Mouse (Mus musculus) brain, embryonic 14.5 days (tissue): Measurements from ENCODE around the gene Nt5c3. TPM values are rescaled to one million over a fixed set of nuclear protein-coding genes. Genes with fewer than 3 reads are reported as not detected.
A peak's percentile ranks its signal among the peaks of the same experiment; 100 is the strongest.
"Not testable (repeated sequence)": the region's sequence is repeated elsewhere in the genome, so short reads cannot be mapped to it uniquely, and the experiment has no call there.

Experiments used
- DNase-seq: peaks from one replicate; pipeline ENCODE4 v3.0.0-alpha.2; 2011; ENCODE audit warnings: low read depth
- CTCF ChIP-seq: fragments of 200-500 bp; IDR thresholded peaks from 2 replicates; pipeline ENCODE4 v1.5.1; 2012; ENCODE audit warnings: inconsistent platforms, mild to moderate bottlenecking, moderate library complexity, borderline replicate concordance; ENCODE audit not compliant: insufficient read depth, insufficient read length; ENCODE audit errors: extremely low read depth
- POLR2A ChIP-seq: fragments of 200-500 bp; IDR thresholded peaks from 2 replicates; pipeline ENCODE4 v1.6.1; 2012; ENCODE audit warnings: mild to moderate bottlenecking, inconsistent platforms, borderline replicate concordance; ENCODE audit not compliant: poor library complexity, insufficient read depth, insufficient read length, severe bottlenecking; ENCODE audit errors: extremely low read depth
- polyA plus RNA-seq: library from polyadenylated mRNA; depleted of rRNA; stranded (reverse); fragments of >200 nt; gene quantifications from 2 replicates; pipeline ENCODE4 v1.2.3, GENCODE M21; 2012

The Nt5c3 gene
- polyA plus RNA-seq, 1 experiment: 57.5 TPM

- no peak for TF ChIP-seq POLR2A
- no peak for TF ChIP-seq CTCF
- peak; percentile 47 for DNase-seq
Measured at GRCm38 (mm10) chr6:56901824-56902386, 21.8 kb downstream of the Nt5c3 start.

DNA sequence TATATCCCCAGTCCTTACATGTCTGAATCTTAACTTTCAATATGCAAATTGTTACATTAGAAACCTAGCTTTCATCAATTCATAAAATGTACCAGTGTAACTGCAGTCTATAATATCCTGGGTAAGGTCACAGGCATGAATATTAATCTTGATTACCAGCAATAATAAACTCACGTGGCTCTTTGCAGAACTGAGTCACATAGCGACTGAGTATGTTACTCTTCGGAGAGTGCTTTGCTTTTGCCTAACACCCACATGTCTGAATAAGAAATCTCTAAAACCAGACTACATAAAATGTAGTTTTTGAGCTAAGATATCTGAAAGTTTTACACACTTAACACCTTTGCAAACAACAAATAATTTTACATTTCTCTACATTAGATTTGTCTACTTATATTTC, 22.4 kb downstream of the Nt5c3 start:
- DNase-seq: no peak
- TF ChIP-seq POLR2A (no peak), CTCF (no peak)

DNA sequence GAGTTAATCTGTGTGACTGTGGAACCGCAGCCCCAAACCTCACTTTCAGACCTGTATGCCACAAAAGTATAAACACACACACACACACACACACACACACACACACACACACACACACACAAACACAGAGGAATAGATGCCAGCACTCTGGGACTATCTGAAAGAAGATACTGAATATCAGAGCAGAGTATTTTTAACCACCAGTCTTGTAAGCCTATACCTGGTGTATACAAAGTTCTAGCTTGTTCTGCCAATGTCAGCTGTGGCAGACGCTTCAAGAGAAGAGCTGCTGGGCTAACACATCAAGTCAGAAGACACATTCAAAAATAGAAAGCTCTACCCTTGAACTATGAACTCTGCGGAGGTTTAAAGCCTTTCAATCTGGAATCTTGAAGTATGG, 24.1 kb downstream of the Nt5c3 start:
- DNase-seq: no peak
- TF ChIP-seq CTCF (no peak), POLR2A (no peak)

- TF ChIP-seq POLR2A: no peak
- TF ChIP-seq CTCF: no peak
- no peak for DNase-seq
Measured at GRCm38 (mm10) chr6:56890762-56891161, 33.0 kb downstream of the Nt5c3 start.

DNA sequence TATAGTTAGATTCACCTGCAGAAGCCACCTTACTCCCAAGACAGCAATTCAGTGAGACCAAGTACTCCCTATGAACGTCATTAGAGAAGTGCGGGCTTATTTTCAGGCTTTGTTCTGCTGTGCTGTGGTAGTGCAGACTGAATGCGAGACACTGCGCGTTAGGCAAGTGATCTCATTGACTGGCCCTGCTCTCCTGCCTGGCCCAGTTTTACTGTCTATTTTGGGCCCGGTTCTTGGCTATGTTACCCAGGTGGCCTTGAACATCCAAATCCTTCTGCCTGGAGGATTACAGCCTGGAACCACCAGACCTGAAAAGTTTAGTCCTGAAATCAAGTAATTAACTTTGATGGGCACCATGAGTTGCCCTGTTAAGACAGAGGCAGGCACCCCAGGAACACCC, 35.2 kb downstream of the Nt5c3 start:
- DNase-seq: no peak
- no peak for TF ChIP-seq CTCF
- no peak for TF ChIP-seq POLR2A

GRCm38 (mm10) chr6:56879352-56879955, 44.3 kb downstream of the Nt5c3 start:
- no peak for DNase-seq

DNA sequence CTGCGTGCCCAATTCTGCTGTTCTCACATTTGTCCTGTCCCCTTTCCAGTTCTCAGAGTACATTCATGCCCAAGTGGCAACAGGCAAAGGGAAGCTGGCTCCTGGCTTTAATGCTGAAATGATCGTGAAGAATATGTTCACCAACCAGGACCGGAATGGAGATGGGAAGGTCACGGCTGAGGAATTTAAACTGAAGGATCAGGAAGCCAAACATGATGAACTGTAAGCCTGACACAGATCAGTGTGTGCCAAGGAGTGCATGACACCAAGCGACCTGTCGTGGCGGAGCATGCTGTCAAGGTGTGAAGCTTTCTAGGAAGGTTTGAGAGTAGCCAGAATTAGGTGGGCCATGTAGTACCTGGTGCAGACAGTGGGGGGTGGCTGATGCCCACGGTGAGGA, 45.7 kb downstream of the Nt5c3 start:
- TF ChIP-seq POLR2A: no peak
- no peak for TF ChIP-seq CTCF

More at GRCm38 (mm10) chr6:56879352-56879955, 44.3 kb downstream of the Nt5c3 start:
- TF ChIP-seq CTCF: no peak
- TF ChIP-seq POLR2A: no peak

DNA sequence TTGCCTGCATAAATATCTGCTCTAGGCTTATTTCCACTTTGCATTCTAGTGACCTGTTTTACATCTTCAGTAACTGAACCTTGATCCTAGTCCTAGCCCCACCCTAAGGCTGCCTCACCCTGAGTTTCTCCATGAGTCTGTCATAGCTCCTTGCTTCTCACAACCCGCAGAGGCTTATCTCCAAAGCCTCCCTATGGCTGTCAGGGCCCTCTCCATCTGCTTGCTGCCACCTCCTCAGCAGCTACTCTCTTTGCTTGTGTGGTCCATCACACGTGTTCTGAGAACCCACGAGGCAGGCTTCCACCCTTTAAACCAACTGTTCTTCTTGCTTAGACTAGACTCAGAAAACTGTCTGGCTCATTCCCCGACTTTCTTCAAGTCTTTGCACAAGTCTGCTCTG, 46.9 kb downstream of the Nt5c3 start:
- TF ChIP-seq CTCF (no peak), POLR2A (no peak)

More for the DNA sequence above, 45.7 kb downstream of the Nt5c3 start:
- DNase-seq: no peak

GRCm38 (mm10) chr6:56870027-56870426, 53.7 kb downstream of the Nt5c3 start:
- TF ChIP-seq CTCF (no peak), POLR2A (no peak)

More for the DNA sequence above, 46.9 kb downstream of the Nt5c3 start:
- no peak for DNase-seq

DNA sequence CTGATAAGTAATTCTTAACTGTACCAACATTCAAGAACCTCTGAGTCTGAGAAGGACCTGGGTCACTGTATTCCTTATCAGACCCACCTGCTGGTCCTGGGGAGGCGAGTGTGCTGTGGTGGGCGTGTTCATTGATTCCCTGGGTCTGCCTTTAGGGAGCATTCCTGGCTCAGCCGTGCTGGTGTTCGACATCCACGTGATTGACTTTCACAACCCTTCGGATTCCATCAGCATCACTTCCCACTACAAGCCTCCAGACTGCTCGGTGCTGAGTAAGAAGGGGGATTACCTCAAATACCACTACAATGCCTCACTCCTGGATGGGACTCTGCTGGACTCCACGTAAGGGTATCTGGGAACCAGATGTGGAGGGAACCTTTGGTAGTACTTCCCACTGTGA, 55.2 kb downstream of the Nt5c3 start:
- DNase-seq: no peak
- TF ChIP-seq POLR2A: no peak
- no peak for TF ChIP-seq CTCF

More at GRCm38 (mm10) chr6:56870027-56870426, 53.7 kb downstream of the Nt5c3 start:
- no peak for DNase-seq

- DNase-seq: not testable (repeated sequence)
Measured at GRCm38 (mm10) chr6:56866899-56867298, 56.8 kb downstream of the Nt5c3 start.

GRCm38 (mm10) chr6:56860205-56860848, 63.4 kb downstream of the Nt5c3 start:
- TF ChIP-seq POLR2A (no peak), CTCF (no peak)
- DNase-seq: no peak

DNA sequence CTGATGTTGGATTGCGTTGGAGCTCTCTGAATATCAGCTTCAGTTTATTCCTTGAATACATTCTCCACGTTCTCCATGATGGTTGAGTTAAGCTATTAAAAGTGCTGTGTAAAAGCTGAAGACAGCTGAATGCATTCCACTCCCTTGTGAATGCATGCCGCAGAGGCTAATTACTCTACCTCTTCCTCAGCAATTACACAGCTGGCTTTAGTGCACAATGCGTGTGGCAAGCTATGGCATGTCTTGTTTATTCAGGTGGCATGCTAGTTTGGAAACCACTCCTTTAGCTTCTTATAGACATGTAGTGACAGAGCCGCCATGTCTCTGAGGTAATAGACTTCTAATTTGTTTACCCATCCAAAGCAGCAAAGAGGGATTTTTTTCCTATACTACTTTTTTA, 67.0 kb downstream of the Nt5c3 start:
- no peak for TF ChIP-seq CTCF
- TF ChIP-seq POLR2A: no peak
- peak; percentile 28 for DNase-seq
